Mouse (Mus musculus) bone marrow, adult 2 months (tissue): Measurements from ENCODE around the gene Olfr872. TPM values are rescaled to one million over a fixed set of nuclear protein-coding genes. Genes with fewer than 3 reads are reported as not detected.
"Not testable (repeated sequence)": the region's sequence is repeated elsewhere in the genome, so short reads cannot be mapped to it uniquely, and the experiment has no call there.

Source experiments
- H3K27ac ChIP-seq: fragments of 200-500 bp; 2 replicates; pipeline ENCODE4 v1.5.1; 2012; ENCODE audit warnings: low read depth, mild to moderate bottlenecking, control low read depth, inconsistent platforms, low read length; ENCODE audit not compliant: control insufficient read depth, poor library complexity, insufficient read depth
- H3K4me1 ChIP-seq: fragments of 200-500 bp; 2 replicates; pipeline ENCODE4 v1.6.1; 2011; ENCODE audit warnings: low read length; ENCODE audit not compliant: control insufficient read depth, insufficient read depth
- H3K4me3 ChIP-seq: fragments of 200-500 bp; replicated peaks from 2 replicates; pipeline ENCODE3; 2011; ENCODE audit warnings: mild to moderate bottlenecking, low read depth, low read length, control low read depth; ENCODE audit not compliant: control insufficient read depth
- CTCF ChIP-seq: fragments of 200-500 bp; IDR thresholded peaks from 2 replicates; pipeline ENCODE4 v1.5.1; 2011; ENCODE audit warnings: low read length, control low read depth; ENCODE audit not compliant: control insufficient read depth, insufficient read depth
- POLR2A ChIP-seq: fragments of 200-500 bp; IDR thresholded peaks from 2 replicates; pipeline ENCODE4 v1.6.1; 2011; ENCODE audit warnings: low read depth, mild to moderate bottlenecking, control low read depth, low read length, borderline replicate concordance; ENCODE audit not compliant: control insufficient read depth
- WGBS: fragments of 180-500 bp; shearing (Covaris S2); methylation state at CpG from one replicate; pipeline ENCODE4 v1.1.7; 2018; 5-methylcytosine and 5-hydroxymethylcytosine counted together
- polyA plus RNA-seq: library from polyadenylated mRNA; stranded (reverse); fragments of >200 nt; gene quantifications from 2 replicates; pipeline ENCODE4 v1.2.4, GENCODE M21; 2011; ENCODE audit warnings: low replicate concordance; ENCODE audit not compliant: missing spikeins, insufficient read depth, insufficient read length

Olfr872 gene
- polyA plus RNA-seq = not detected in 2 replicates

DNA sequence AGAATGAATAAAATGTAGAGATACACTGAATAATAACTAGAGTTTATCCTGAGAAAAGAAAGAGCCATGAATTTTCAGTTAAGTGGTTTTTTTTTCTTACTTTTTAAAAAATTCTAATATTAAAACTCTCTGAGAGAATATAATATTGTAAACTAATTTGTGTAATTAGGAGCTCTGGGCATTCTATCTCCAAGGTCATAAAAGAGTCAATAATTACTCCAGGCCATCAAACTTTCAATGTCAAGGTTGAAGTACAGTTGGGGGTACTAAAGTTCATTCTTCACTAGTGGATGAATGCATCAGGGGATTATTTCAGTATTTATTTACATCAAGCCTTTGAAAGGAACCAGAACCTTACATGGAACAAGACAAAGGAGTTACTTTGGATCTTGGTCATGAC lies at the start of gene Olfr872:
Gene Olfr872, plus strand, starts transcription at position 301 of the 400 bp plus-strand sequence.
- TF ChIP-seq POLR2A = no peak
- no peak for TF ChIP-seq CTCF
- no peak within 1 kb of the TSS for H3K4me3 ChIP-seq

DNA sequence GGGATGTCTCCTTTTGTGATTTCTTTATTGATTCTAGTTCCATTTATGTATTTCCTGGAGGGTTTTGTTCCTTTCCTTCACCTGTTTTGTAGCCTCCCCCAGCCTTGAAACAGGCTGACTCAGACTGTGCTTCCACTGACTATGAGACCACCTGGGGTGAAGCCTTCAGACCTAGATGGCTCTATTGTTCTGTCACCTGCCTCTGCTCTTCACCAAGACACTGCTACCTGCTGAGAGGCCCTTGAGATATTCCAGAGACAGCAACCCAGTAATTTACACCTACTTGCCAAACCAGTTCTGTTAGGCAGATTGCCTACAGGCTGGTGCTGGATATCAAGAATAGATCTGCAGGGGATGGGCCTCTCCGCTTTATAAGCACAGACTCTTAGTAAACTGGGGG lies 34.8 kb upstream of the Olfr872 start:
- WGBS = 72% methylated on average over 1 of the region's 1 CpGs
- Histone ChIP-seq H3K27ac (no peak overlapping the region), H3K4me3 (no peak overlapping the region), H3K4me1 (no peaks in the 10 kb centered on the region)
- no peak for TF ChIP-seq POLR2A

More for the DNA sequence above, at the start of gene Olfr872:
- Histone ChIP-seq H3K27ac (no peak within 1 kb of the TSS), H3K4me1 (no peaks in the 10 kb centered on the region)

DNA sequence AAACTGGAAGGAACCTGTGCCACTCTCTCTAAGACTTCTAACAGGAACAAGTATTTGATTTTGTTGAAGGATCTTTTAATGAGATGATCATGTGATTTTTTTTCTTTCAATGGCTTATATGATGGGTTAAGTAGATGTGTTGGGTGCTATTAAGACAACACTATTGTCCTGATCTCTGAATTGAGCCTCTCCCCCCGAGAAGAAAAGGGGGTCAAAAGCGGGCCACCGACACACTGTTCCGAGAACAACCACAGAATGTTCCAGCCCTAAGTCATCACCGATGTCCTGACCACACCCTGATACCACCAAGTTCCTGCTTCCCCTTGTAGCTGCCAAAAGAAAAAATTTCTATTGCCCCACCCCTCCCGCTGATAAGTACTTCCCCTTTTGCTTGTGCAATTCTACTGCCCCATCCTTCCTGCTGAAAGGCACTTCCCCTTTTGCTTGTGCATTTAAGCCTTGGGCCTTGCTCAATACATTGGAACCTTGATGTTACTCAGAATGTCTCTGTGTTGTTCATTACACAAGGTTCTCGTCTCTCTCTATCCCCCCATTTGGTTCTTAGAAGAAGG lies 33.4 kb upstream of the Olfr872 start:
- not testable (repeated sequence) for H3K4me1 ChIP-seq, H3K27ac ChIP-seq, H3K4me3 ChIP-seq
- 49% methylated on average over 7 of the region's 7 CpGs for WGBS

DNA sequence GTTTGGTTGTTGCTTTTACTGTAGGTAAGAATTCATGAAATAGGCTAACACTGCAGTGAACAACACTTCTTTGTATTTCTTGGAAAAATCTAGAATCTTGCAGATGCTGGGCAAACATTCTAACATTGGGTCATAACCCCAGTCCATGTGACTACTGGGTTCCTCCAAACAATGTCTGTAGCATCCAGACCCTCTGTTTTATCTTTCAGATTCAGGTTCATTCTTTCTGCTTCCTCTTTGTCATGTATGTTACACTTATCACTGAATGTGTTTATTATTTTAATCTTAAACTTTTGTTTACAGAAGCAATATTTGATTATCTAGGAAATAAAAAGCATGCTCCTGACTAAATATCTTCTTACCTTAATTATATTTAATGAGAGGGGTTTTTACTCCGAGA lies 26.1 kb upstream of the Olfr872 start:
- WGBS = 25% methylated on average over 1 of the region's 1 CpGs
- H3K4me3 ChIP-seq = no peak overlapping the region
- H3K4me1 ChIP-seq = no peaks in the 10 kb centered on the region
- no peak overlapping the region for H3K27ac ChIP-seq
- TF ChIP-seq POLR2A (no peak), CTCF (no peak)

DNA sequence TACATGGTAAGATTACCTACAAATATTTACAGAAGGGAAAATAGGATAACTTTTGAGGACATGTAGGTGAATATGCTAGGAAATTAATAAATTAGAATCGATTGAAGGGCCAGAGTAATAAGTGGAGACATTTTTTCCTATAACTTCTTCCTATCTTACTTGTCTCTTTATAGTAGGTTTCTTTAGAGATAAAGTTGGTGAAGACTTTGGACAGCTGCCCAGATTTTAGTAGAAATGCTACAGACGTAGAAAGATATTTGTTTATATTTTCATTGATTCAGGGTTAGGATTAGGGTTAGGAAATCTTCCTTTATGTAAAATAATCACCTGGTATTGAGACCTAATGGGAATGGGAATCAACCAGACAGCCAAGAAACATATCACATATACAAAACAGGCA lies 25.4 kb upstream of the Olfr872 start:
- TF ChIP-seq CTCF (no peak), POLR2A (no peak)
- H3K4me1 ChIP-seq = no peaks in the 10 kb centered on the region
- 58% methylated on average over 2 of the region's 2 CpGs for WGBS

DNA sequence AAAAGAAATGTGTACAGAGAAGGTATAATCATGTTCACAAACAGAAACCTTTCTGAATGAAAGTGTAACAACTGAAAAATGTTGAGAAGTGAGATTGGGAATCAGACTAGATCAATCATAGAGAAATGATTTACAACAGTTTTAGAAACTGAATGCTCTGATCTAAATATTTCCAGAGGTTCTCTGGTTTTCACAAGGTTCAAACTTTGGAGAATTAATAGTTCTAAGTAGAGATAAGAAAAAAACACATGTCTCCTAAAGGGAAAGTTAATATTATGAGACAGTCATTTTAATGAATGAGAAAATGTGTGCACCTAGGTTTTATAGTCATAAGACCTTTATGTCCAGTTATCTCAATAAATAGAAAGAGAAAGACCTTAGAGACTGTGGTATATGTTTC lies 25.0 kb upstream of the Olfr872 start, which contains the start of gene Olfr871:
Gene Olfr871, plus strand, starts transcription at position 301 of the 400 bp plus-strand sequence.
- no peak within 1 kb of the TSS for H3K27ac ChIP-seq
- no peaks in the 10 kb centered on the region for H3K4me1 ChIP-seq
- TF ChIP-seq CTCF = no peak
- no peak for TF ChIP-seq POLR2A
- no peak within 1 kb of the TSS for H3K4me3 ChIP-seq

More for the DNA sequence above, 25.4 kb upstream of the Olfr872 start:
- Histone ChIP-seq H3K4me3 (no peak overlapping the region), H3K27ac (no peak overlapping the region)

DNA sequence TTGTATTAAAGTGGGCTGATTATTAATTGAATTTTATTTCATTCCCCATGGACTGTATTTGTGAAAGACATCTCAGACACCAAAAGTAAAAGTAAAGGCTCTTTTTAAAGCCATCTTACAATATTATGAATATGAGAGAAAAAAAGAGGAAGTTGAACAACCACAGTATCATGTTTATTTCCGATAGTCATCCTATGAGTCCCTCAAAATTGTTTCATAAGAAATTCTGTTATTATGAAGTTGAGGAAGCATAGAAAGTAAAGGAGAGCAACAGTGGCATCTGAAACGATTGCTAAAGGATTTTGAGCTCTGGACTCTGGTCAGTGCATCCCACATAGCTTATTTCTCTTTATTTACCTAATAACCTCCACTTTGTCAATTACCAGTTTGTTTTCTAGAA lies 459 bp downstream of the Olfr872 start:
- H3K27ac ChIP-seq = no peak overlapping the region
- TF ChIP-seq CTCF = no peak
- TF ChIP-seq POLR2A = no peak
- H3K4me3 ChIP-seq = no peak overlapping the region
- WGBS = 32% methylated on average over 2 of the region's 2 CpGs
- H3K4me1 ChIP-seq = no peaks in the 10 kb centered on the region

DNA sequence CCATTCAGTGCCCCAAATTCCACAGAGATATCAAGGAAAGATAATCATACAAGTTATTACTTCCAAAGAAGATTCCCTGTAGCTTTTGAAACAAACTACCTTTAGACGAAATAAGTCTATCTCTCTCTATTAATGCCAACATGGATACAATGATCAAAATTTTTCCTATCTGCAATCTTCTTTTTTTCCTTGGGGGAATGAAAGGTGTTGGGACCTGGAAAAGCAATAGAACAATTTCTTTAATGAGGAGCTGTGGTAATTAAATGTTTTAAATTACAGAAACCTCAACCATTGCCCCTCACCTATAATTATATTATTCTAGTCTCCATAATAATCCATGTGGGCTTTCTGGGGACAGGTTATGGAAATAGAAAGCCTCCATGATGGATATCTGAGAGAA lies 45.1 kb downstream of the Olfr872 start, which contains the start of gene Olfr39:
Gene Olfr39, plus strand, starts transcription at position 301 of the 400 bp plus-strand sequence.
- Histone ChIP-seq H3K4me3 (no peak within 1 kb of the TSS), H3K4me1 (no peaks in the 10 kb centered on the region), H3K27ac (no peak within 1 kb of the TSS)
- 77% methylated on average over 1 of the region's 1 CpGs for WGBS
- TF ChIP-seq POLR2A (no peak), CTCF (no peak)

DNA sequence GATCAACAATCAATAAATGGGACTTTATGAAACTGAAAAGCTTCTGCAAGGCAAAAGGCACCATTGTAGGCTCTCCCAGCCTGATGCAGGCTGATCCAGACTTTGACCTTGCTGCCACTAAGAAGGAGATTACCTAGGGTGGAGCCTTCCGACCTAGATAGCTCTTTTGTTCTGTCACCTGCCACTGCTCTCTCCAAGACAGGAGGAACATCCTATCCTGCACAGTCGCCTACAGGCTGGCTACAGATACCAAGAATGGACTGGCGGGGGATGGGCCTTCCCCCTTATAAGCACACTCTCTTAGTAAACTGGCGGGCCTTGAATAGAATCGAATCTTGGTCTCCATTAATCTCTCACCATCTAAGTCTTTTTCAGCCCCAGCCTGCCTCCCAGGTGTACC lies 58.6 kb downstream of the Olfr872 start:
- 82% methylated on average over 5 of the region's 5 CpGs for WGBS
- H3K27ac ChIP-seq, H3K4me1 ChIP-seq, H3K4me3 ChIP-seq: not testable (repeated sequence)
